Mouse (Mus musculus): ENCODE measurements around the gene Pgm5. TPM values are rescaled to one million over a fixed set of nuclear protein-coding genes. Genes with fewer than 3 reads are reported as not detected.

Pgm5 gene
- total and polyA plus RNA-seq, 2 experiments from 2014 or later: 0.39 to 4.8 TPM

DNA sequence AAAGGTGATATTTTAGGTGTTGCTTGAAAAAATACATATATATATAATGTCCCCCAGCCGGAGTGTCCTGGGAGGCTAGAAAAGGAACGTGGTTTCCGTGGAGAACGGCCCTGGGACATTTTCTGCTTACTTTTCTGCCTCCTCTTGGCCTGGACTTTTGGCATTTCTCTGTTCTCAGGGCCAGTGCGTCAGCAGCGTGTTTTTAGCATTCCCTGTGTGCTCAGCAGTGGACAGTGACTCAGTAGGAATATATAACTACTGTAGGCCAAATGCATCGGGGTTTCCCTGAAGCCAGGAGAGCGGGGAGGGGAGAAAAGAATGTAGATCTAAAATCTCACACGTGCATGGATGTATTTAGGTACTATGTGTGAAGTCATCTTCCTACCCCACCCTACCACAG is 3.8 kb upstream of the Pgm5 start:
- H3K9me3 ChIP-seq (ENCODE audit: low read length): no peaks in the 10 kb centered on the region
- H3K4me1 ChIP-seq (ENCODE audit: insufficient read depth): 0 out of 2 replicates have a peak, but pooled peaks cover 4% of the 10 kb centered on the region
- H3K27me3 ChIP-seq (ENCODE audit: insufficient read depth, low read length): peaks cover 14% of the 10 kb centered on the region; the same call in 1 of the 2 replicates
- H3K27ac ChIP-seq (ENCODE audit: low read depth, low read length): no peak overlapping the region
- H3K4me2 ChIP-seq (ENCODE audit: low read depth): no peak overlapping the region
- H3K36me3 ChIP-seq (ENCODE audit: insufficient read depth): no peaks in the 10 kb centered on the region
- no peak overlapping the region for H3K4me3 ChIP-seq (ENCODE audit: low read depth, low read length)
- no peak for TF ChIP-seq CTCF (IDR thresholded peaks at IDR 0.05; ENCODE audit: low read depth)
- WGBS: 89% methylated on average over 9 of the region's 9 CpGs
- H3K9ac ChIP-seq: no peak overlapping the region
- DNase-seq: no peak
- ATAC-seq: no peak

DNA sequence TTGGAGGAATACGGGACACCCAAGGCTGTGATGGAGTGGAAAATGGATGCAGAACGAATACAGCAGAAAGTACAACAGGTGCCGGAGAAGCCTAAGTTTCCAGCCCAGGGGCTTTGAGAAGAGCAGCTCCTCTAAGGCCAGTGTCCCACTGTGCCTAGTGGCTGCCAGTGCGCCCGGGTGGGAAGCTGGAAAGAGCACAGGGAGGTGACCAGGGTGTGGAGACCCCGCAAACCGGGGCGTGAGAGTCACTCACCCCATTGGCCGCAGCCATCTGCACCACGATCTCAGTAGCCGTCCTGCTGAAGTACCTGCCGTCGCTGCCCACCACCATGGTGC is 411 bp downstream of the Pgm5 start:
- H3K4me3 ChIP-seq (ENCODE audit: low read depth, low read length): peak overlapping the region; percentile 34
- no peaks in the 10 kb centered on the region for H3K36me3 ChIP-seq (ENCODE audit: insufficient read depth)
- H3K27me3 ChIP-seq (ENCODE audit: insufficient read depth, low read length): peaks cover 14% of the 10 kb centered on the region; the same call in 1 of the 2 replicates
- ATAC-seq (no peak), DNase-seq (no peak)
- no peak for TF ChIP-seq CTCF (IDR thresholded peaks at IDR 0.05; ENCODE audit: low read depth)
- H3K9ac ChIP-seq: peak overlapping the region; percentile 22; the same call in 1 of the 2 replicates
- 16% methylated on average over 13 of the region's 13 CpGs for WGBS
- no peak overlapping the region for H3K27ac ChIP-seq (ENCODE audit: low read depth, low read length)
- H3K4me2 ChIP-seq (ENCODE audit: low read depth): peak overlapping the region; percentile 56
- 0 out of 2 replicates have a peak, but pooled peaks cover 4% of the 10 kb centered on the region for H3K4me1 ChIP-seq (ENCODE audit: insufficient read depth)
- no peaks in the 10 kb centered on the region for H3K9me3 ChIP-seq (ENCODE audit: low read length)

DNA sequence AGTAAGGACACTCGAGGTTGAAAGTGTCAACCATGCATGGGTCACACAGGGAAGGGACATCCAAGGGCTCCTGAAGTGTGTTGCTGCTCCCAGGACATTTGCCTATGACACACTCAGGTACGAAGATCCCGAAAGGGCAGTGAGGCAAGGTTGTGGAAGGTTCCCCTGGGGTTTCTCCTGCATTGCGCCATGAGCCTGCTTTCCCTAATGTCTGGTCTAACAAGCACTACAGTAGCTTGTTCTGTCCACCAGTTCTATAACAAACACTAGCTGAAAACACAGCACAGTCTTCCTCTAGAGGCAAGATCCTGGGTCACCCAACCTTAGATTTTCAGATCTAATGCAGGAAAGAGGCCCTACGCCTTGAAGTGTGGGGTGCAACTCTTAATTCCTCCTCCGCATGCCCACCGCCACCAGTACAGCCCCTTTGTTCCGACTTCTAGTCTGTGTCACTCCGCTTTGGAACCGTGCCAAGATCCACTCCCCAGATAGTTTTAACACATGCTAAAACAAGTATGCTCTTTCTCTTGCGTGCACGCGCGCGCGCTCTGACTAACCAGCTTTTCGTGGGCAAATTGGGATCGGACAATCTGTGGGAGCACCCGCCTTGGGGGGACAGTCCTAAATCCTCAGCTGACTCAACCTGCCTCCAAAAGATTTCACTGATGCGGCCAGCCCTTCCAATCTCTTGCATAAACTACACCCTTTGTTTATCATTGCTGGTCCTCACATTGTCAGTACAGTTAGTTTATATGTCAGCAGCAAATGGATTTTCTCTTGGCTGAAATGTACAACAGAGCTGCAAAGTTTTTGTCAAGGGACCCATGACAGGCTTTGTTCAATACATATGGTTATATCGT is 10.0 kb downstream of the Pgm5 start:
- H3K27ac ChIP-seq (ENCODE audit: low read depth, low read length): no peak overlapping the region
- no peaks in the 10 kb centered on the region for H3K9me3 ChIP-seq (ENCODE audit: low read length)
- no peak overlapping the region for H3K4me3 ChIP-seq (ENCODE audit: low read depth, low read length)
- ATAC-seq (peak; percentile 75), DNase-seq (peak; percentile 71)
- H3K4me2 ChIP-seq (ENCODE audit: low read depth): peak overlapping the region; percentile 31
- 55% methylated on average over 21 of the region's 21 CpGs for WGBS
- H3K36me3 ChIP-seq (ENCODE audit: insufficient read depth): no peaks in the 10 kb centered on the region
- no peak overlapping the region for H3K9ac ChIP-seq
- peaks cover 5% of the 10 kb centered on the region; the same call in 1 of the 2 replicates for H3K4me1 ChIP-seq (ENCODE audit: insufficient read depth)
- H3K27me3 ChIP-seq (ENCODE audit: insufficient read depth, low read length): no peaks in the 10 kb centered on the region
- no peak for TF ChIP-seq CTCF (IDR thresholded peaks at IDR 0.05; ENCODE audit: low read depth)

DNA sequence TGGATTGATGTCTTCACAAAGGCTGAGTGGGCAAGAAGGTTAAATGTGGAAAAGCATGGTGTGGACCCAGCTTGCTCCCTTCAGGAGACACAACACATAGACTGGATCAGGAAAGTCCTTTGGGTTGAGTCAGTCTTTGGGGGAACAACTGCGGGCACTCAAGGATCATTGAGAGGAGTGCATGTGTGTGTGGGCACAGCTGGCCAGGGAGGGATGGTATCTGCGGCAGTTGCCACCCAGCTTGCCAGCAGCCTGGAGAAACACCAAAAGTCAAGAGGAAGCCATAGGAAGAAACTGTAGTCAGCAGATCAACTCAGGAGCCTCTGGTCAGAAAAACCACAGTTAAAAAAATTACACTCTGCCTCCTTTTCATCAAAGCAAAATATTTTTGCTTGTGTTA is 12.8 kb downstream of the Pgm5 start:
- Histone ChIP-seq H3K9me3 (ENCODE audit: low read length) (no peaks in the 10 kb centered on the region), H3K27me3 (ENCODE audit: insufficient read depth, low read length) (no peaks in the 10 kb centered on the region), H3K9ac (no peak overlapping the region), H3K4me2 (ENCODE audit: low read depth) (no peak overlapping the region), H3K4me3 (ENCODE audit: low read depth, low read length) (no peak overlapping the region), H3K36me3 (ENCODE audit: insufficient read depth) (no peaks in the 10 kb centered on the region), H3K27ac (ENCODE audit: low read depth, low read length) (no peak overlapping the region), H3K4me1 (ENCODE audit: insufficient read depth) (peaks cover 13% of the 10 kb centered on the region; the same call in 1 of the 2 replicates)
- TF ChIP-seq CTCF (IDR thresholded peaks at IDR 0.05; ENCODE audit: low read depth): no peak
- DNase-seq (no peak), ATAC-seq (no peak)
- WGBS: 87% methylated on average over 2 of the region's 2 CpGs

DNA sequence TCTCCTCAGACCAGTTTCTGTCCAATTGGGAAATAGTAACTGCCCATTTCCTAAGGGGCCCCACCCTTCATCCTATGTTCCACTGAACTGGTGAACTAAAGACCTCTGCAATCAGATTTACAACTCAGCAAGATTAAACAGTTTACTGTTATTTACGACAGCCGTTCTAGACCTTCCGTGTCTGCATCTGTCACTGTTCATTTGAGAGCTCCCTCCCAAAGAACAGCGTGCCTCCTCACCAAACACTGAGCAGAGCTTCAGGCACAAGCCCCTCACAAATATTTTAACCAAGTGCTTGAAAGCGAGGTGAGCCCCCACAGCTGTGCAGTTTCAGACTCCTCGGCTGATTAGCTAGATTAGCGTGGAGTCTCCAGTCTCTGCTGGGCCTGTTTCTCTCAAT is 13.3 kb downstream of the Pgm5 start:
- no peaks in the 10 kb centered on the region for H3K27me3 ChIP-seq (ENCODE audit: insufficient read depth, low read length)
- H3K36me3 ChIP-seq (ENCODE audit: insufficient read depth): no peaks in the 10 kb centered on the region
- H3K27ac ChIP-seq (ENCODE audit: low read depth, low read length): no peak overlapping the region
- H3K4me3 ChIP-seq (ENCODE audit: low read depth, low read length): no peak overlapping the region
- no peak for ATAC-seq
- DNase-seq: no peak
- peaks cover 13% of the 10 kb centered on the region; the same call in 1 of the 2 replicates for H3K4me1 ChIP-seq (ENCODE audit: insufficient read depth)
- H3K4me2 ChIP-seq (ENCODE audit: low read depth): no peak overlapping the region
- no peaks in the 10 kb centered on the region for H3K9me3 ChIP-seq (ENCODE audit: low read length)
- TF ChIP-seq CTCF (IDR thresholded peaks at IDR 0.05; ENCODE audit: low read depth): no peak
- H3K9ac ChIP-seq: no peak overlapping the region
- 55% methylated on average over 7 of the region's 7 CpGs for WGBS

DNA sequence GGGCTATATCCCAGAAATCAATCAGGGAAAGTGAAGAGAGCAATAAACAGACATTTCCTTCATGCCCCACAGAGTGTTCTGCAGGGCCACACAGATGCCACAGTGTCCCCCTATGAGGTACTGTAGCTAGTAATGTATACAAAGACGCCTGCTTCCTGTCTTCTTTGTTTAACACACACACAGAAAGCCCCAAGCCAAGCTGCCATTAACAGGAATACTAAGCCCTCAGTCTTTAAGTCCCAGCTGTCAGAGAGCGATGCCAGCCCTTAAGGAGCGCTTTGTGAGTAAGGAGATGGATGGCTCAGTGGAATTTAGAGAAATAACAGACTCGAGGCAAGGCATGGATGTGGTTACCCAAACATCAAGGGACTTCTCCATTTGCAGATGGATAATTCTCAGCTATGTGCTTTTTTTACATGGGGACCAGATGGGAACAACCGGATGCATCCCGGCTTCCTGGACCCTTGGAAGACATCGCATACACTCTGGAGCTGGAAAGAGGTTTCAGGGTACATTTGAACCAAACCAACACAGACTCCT is 16.6 kb downstream of the Pgm5 start:
- ATAC-seq: peak; percentile 91
- no peak overlapping the region for H3K4me3 ChIP-seq (ENCODE audit: low read depth, low read length)
- no peaks in the 10 kb centered on the region for H3K9me3 ChIP-seq (ENCODE audit: low read length)
- peak; percentile 63 for DNase-seq
- H3K27ac ChIP-seq (ENCODE audit: low read depth, low read length): no peak overlapping the region
- H3K27me3 ChIP-seq (ENCODE audit: insufficient read depth, low read length): no peaks in the 10 kb centered on the region
- H3K36me3 ChIP-seq (ENCODE audit: insufficient read depth): no peaks in the 10 kb centered on the region
- TF ChIP-seq CTCF (IDR thresholded peaks at IDR 0.05; ENCODE audit: low read depth): no peak
- no peak overlapping the region for H3K4me2 ChIP-seq (ENCODE audit: low read depth)
- H3K9ac ChIP-seq: no peak overlapping the region
- WGBS: 29% methylated on average over 7 of the region's 7 CpGs
- peaks cover 7% of the 10 kb centered on the region; the same call in 1 of the 2 replicates for H3K4me1 ChIP-seq (ENCODE audit: insufficient read depth)

DNA sequence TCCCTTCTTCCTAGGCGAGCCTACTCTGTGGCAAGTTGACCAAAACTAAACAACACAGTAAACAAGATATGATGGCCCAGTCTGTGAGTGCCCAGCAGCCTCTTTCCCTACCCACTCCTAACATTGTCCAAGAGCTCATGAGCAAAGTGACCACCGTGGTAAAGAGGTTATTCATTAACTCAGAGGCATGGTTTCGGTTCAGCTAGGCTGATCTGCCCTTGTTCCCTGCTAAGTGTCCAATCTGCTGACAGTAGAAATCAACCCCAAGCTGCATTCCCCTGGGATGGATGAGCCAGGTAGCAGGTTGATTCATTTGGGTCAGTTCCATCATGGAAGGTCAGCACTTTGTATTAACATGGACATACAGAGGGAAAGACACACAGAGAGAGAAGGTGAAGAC is 19.6 kb downstream of the Pgm5 start:
- 94% methylated on average over 3 of the region's 3 CpGs for WGBS
- Histone ChIP-seq H3K36me3 (ENCODE audit: insufficient read depth) (no peaks in the 10 kb centered on the region), H3K27me3 (ENCODE audit: insufficient read depth, low read length) (no peaks in the 10 kb centered on the region), H3K27ac (ENCODE audit: low read depth, low read length) (no peak overlapping the region), H3K9ac (no peak overlapping the region), H3K4me1 (ENCODE audit: insufficient read depth) (peaks cover 7% of the 10 kb centered on the region; the same call in 1 of the 2 replicates), H3K4me2 (ENCODE audit: low read depth) (no peak overlapping the region), H3K9me3 (ENCODE audit: low read length) (no peaks in the 10 kb centered on the region), H3K4me3 (ENCODE audit: low read depth, low read length) (no peak overlapping the region)
- TF ChIP-seq CTCF (IDR thresholded peaks at IDR 0.05; ENCODE audit: low read depth): no peak
- ATAC-seq: no peak
- DNase-seq: no peak

Measured in forebrain, postnatal 0 days (tissue).